Mouse (Mus musculus): ENCODE data around the gene Man1a2. TPM values are rescaled to one million over a fixed set of nuclear protein-coding genes. Genes with fewer than 3 reads are reported as not detected.

Man1a2 gene
- not detected in 2 replicates for polyA plus RNA-seq (2012; ENCODE audit: insufficient read depth, insufficient read length, low replicate concordance, missing spikeins)

DNA sequence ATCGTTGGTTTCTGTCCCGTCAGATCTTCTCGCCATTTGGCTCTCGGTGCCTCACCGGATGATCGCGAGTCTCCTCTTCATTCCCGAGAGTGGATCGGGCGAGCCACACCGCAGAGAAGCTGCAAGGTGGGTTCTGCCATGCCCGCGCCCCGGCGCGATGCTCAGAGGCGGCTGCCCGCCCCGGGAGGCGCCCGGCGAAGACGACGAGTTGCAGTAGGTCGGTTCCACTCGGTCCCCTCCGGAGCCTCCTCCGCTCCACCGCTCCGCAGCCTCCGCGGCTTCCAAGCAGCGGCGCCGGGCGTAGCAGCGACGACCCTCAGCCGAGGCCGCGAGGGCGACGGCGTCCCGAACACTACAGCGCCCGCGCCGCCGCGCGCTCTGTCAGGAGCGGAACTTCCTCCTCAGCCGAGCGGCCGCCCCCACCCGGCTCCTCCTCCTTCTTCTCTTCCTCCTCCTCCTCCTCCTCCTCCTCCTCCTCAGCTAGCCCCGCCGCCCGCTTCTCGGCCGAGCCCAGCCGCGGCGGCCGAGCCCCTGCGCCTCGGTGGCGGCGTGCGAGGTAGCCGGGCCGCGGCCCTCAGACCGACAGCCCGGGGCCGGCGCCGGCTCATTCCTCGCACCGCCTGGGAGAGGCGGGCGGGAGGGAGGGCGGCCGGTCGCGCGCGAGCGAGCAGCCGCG is at the start of gene Man1a2:
Gene Man1a2 (minus strand): TSS at position 417 of the 676 bp plus-strand sequence.
- H3K27ac ChIP-seq (ENCODE audit: insufficient read depth, low read depth, low read length), result peak within 1 kb of the TSS; percentile 93
- H3K4me1 ChIP-seq (ENCODE audit: control insufficient read depth, insufficient read depth, low read length), result peaks cover 9% of the 10 kb centered on the region
- peak within 1 kb of the TSS; percentile 99 for H3K4me3 ChIP-seq (ENCODE audit: insufficient read depth, low read depth, low read length)
- TF ChIP-seq CTCF (IDR thresholded peaks at IDR 0.05; ENCODE audit: insufficient read depth, low read depth, low read length) (no peak), POLR2A (IDR thresholded peaks at IDR 0.05; ENCODE audit: insufficient read depth, low read depth, low read length) (peak; percentile 82)
- WGBS, result under 1% methylated on average over 79 of the region's 92 CpGs

DNA sequence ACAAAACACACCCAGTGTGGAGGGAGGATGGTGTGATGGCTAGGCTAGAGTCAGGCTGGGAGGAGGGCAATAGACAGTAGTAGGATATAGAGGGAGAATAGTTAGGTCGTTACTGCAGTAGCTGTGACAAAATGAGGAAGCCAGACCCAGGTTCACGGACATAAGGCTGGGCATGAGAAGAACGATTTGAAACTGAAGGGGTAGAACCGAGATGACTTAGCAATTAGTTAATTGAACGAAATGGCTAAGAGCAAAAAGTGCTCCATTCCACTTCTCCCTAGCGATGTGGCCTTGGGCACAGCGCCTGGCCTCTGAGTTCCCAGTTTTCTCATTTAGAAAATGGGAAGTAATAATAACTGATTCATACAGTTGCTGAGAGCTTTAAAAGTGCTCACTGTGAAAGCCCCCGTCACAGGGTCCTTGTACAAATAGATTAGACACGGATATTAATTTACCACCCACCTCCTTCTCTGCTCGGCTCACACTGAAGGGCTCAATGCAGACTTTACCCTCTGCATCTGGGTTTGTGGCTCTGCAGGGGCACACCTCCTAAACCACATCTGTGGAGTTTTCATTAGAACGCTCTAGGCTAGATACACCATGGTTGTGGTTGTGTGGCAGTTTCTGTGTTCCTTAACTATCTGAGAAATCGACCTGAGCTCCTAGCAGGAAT is 49.3 kb upstream of the Man1a2 start:
- TF ChIP-seq POLR2A (IDR thresholded peaks at IDR 0.05; ENCODE audit: insufficient read depth, low read depth, low read length) (no peak), CTCF (IDR thresholded peaks at IDR 0.05; ENCODE audit: insufficient read depth, low read depth, low read length) (no peak)
- peaks cover 2% of the 10 kb centered on the region; the same call in 1 of the 2 replicates for H3K4me1 ChIP-seq (ENCODE audit: control insufficient read depth, insufficient read depth, low read length)
- WGBS, result 46% methylated on average over 12 of the region's 12 CpGs
- no peak overlapping the region for H3K4me3 ChIP-seq (ENCODE audit: insufficient read depth, low read depth, low read length)
- H3K27ac ChIP-seq (ENCODE audit: insufficient read depth, low read depth, low read length), result no peak overlapping the region

DNA sequence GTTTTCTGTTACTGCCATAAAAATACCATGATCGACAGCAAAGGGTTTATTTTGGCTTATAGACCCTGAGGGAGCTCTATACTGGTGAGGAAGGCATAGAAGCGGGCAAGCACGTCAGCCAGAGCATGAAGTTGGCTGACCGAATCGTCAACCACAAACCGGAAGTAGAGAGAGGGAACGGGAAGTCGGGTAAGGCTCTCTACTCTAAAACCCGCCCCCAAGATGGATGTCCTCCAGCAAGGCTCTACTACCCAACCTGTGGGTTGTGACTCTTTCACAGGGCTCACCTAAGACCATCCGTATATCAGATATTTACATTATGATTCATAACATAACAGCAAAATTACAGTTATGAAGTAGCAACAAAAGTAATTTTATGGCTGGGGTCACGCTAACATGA is 46.6 kb upstream of the Man1a2 start:
- no peak for TF ChIP-seq CTCF (IDR thresholded peaks at IDR 0.05; ENCODE audit: insufficient read depth, low read depth, low read length)
- TF ChIP-seq POLR2A (IDR thresholded peaks at IDR 0.05; ENCODE audit: insufficient read depth, low read depth, low read length), result no peak
- peaks cover 2% of the 10 kb centered on the region; the same call in 1 of the 2 replicates for H3K4me1 ChIP-seq (ENCODE audit: control insufficient read depth, insufficient read depth, low read length)
- WGBS, result 96% methylated on average over 11 of the region's 11 CpGs
- no peak overlapping the region for H3K4me3 ChIP-seq (ENCODE audit: insufficient read depth, low read depth, low read length)
- H3K27ac ChIP-seq (ENCODE audit: insufficient read depth, low read depth, low read length), result no peak overlapping the region

DNA sequence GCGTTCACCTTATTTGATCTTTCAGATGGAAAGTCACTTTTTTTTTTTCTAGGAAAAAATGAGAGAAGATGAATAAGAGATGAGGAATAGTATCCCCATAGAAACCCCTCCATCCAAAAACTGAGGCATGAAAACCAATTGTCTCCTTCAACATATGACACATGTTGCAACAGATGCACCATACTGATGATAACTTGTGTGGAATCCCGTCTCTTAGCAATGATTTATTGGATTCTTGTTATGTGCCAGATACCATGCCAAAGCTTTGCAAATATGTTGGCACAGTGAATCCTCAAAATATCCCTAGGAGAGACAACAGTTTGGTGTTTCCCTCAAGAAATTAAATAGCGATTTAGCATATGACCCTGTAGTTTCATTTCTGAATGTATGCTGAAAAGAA is 46.0 kb upstream of the Man1a2 start:
- WGBS, result 93% methylated on average over 3 of the region's 3 CpGs
- TF ChIP-seq POLR2A (IDR thresholded peaks at IDR 0.05; ENCODE audit: insufficient read depth, low read depth, low read length) (no peak), CTCF (IDR thresholded peaks at IDR 0.05; ENCODE audit: insufficient read depth, low read depth, low read length) (no peak)
- no peak overlapping the region for H3K27ac ChIP-seq (ENCODE audit: insufficient read depth, low read depth, low read length)
- H3K4me1 ChIP-seq (ENCODE audit: control insufficient read depth, insufficient read depth, low read length), result peaks cover 2% of the 10 kb centered on the region; the same call in 1 of the 2 replicates
- no peak overlapping the region for H3K4me3 ChIP-seq (ENCODE audit: insufficient read depth, low read depth, low read length)

DNA sequence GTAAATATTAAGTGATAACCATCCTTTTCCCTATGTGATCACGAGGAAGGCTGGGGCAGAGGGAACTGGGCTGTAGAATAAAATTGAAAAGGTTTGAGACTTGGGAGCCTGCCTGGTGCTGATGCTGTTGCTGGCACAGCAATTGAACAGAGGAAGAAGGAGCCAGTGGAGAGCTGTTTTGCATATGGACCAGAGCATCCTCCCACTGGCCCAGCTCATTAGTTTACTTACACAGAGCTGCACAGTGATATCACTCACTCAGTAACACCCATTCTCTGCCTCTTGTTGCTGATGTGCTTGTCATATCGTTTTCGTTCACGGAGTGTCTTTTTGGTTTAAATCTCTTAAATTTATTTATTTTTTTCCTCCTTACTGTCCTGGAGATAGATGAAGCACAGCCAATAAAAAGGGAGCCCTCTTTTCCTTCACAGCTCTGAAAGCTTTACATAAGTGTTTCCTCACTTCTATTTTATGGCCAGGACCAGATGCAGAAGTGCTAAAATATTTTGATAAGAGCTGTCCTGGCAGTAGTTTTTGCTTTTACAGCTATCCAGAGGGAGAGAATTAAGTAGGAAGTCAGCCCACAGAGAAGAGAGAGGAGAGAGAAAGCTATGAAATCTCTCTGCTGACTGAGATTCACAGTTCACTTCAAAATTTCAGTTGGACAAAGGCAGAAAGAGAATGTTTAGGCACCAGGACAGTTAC is 42.9 kb upstream of the Man1a2 start:
- TF ChIP-seq POLR2A (IDR thresholded peaks at IDR 0.05; ENCODE audit: insufficient read depth, low read depth, low read length) (no peak), CTCF (IDR thresholded peaks at IDR 0.05; ENCODE audit: insufficient read depth, low read depth, low read length) (no peak)
- no peaks in the 10 kb centered on the region for H3K4me1 ChIP-seq (ENCODE audit: control insufficient read depth, insufficient read depth, low read length)
- 68% methylated on average over 4 of the region's 4 CpGs for WGBS
- H3K4me3 ChIP-seq (ENCODE audit: insufficient read depth, low read depth, low read length), result no peak overlapping the region
- no peak overlapping the region for H3K27ac ChIP-seq (ENCODE audit: insufficient read depth, low read depth, low read length)

DNA sequence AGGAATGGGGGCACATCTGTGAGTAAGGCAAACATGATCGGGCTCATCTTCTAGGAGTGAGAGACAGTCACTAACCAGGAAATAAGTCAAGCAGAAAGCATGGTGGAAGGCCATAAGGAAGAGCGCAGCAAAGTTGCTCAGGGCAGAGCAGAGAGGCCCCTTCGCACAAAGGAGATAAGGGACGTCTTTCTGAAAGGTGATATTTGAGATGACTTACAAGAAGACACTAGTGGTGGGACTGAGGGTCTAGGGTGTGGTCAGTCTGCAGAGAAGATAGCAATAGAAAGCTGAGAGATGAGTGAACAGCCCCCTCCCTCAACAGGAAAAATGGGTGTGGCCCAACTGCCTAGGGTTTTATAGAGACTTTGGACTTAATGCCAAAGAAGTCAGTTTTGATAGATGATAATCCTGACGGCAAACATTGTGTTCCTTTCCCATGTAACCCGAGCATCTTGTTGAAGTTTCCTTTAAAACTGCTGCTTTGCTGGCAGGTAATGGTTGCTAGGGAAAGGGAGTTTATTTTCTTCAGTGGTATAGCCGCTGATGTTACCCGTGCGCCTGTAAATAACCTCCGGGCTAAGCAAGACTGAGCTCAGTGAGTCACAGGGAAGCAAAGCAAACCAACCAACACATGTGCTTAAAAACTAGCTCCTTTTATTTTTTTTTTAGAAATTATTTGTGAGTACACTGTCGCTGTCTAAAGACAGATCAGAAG is 40.8 kb upstream of the Man1a2 start:
- Histone ChIP-seq H3K4me1 (ENCODE audit: control insufficient read depth, insufficient read depth, low read length) (no peaks in the 10 kb centered on the region), H3K27ac (ENCODE audit: insufficient read depth, low read depth, low read length) (no peak overlapping the region), H3K4me3 (ENCODE audit: insufficient read depth, low read depth, low read length) (no peak overlapping the region)
- 76% methylated on average over 11 of the region's 11 CpGs for WGBS
- no peak for TF ChIP-seq POLR2A (IDR thresholded peaks at IDR 0.05; ENCODE audit: insufficient read depth, low read depth, low read length)
- no peak for TF ChIP-seq CTCF (IDR thresholded peaks at IDR 0.05; ENCODE audit: insufficient read depth, low read depth, low read length)

DNA sequence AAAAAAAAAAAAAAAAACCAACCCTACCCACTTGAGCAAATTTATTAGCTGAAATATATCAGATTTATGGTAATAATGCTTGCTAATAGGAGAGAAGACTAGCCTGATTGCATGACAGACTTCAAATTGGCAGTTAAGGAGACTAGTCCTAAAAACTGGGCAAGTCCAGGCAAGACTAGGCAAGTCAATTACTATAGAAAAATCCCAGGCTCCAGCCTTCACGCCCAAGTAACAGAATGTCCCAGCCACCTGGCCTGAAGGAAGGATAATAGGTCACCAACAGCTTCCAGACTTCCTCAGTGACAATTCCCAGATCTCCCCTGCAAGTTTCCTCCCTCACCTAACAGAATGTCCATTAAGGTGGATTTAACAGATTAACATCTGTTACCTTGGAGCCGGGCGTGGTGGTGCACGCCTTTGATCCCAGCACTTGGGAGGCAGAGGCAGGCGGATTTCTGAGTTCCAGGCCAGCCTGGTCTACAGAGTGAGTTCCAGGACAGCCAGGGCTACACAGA is 35.5 kb upstream of the Man1a2 start:
- H3K4me3 ChIP-seq (ENCODE audit: insufficient read depth, low read depth, low read length), result no peak overlapping the region
- 96% methylated on average over 5 of the region's 5 CpGs for WGBS
- H3K27ac ChIP-seq (ENCODE audit: insufficient read depth, low read depth, low read length), result no peak overlapping the region
- TF ChIP-seq POLR2A (IDR thresholded peaks at IDR 0.05; ENCODE audit: insufficient read depth, low read depth, low read length) (no peak), CTCF (IDR thresholded peaks at IDR 0.05; ENCODE audit: insufficient read depth, low read depth, low read length) (no peak)
- no peaks in the 10 kb centered on the region for H3K4me1 ChIP-seq (ENCODE audit: control insufficient read depth, insufficient read depth, low read length)

DNA sequence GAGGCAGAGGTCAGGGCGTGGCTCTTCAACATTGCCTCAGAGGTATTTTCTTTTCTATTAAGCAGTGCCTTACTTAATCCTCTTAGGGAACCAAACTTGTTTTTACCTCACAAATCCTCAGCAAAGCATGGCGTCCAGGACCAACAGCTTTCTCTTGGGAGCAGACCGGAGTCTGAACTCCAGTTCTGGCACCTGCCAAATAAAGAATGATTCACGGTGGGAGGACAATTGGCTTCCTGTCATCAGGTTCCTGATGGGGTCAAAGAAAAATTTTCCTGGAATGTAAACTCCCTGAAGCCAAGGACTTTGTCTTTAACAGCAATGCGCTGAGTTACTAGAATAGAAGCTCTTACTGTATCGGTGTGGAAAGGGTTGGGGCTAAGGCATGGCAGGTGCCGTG is 30.9 kb upstream of the Man1a2 start:
- H3K4me3 ChIP-seq (ENCODE audit: insufficient read depth, low read depth, low read length), result no peak overlapping the region
- TF ChIP-seq POLR2A (IDR thresholded peaks at IDR 0.05; ENCODE audit: insufficient read depth, low read depth, low read length) (no peak), CTCF (IDR thresholded peaks at IDR 0.05; ENCODE audit: insufficient read depth, low read depth, low read length) (no peak)
- 0 out of 2 replicates have a peak, but pooled peaks cover 3% of the 10 kb centered on the region for H3K4me1 ChIP-seq (ENCODE audit: control insufficient read depth, insufficient read depth, low read length)
- 83% methylated on average over 7 of the region's 7 CpGs for WGBS
- H3K27ac ChIP-seq (ENCODE audit: insufficient read depth, low read depth, low read length), result no peak overlapping the region

All from olfactory bulb, adult 2 months (tissue).